Mouse (Mus musculus) CD4-positive, CD25-positive, alpha-beta regulatory T cell, adult 4 months (primary cell): ENCODE data around the gene Ngdn. TPM values are rescaled to one million over a fixed set of nuclear protein-coding genes. Genes with fewer than 3 reads are reported as not detected.

Experiments used
- polyA plus RNA-seq, 2 experiments: library from polyadenylated mRNA; unstranded; fragments of 100-300 nt; shearing (Covaris generic); gene quantifications; one replicate each; pipeline ENCODE4 v1.2.1; 2017

Ngdn gene
- polyA plus RNA-seq, 2 experiments from 2014 or later: 181 to 192 TPM

Other genes starting within 250 kb of the Ngdn start
- gene Slc7a8, start 233.5 kb upstream of the Ngdn start, polyA plus RNA-seq: under 1 TPM in 1 of 2 experiments, not detected in 1; 0.14 TPM
- not detected for gene Rnf212b, start 201.3 kb upstream of the Ngdn start, polyA plus RNA-seq
- 1 to 10 TPM; 3.4 to 7.6 TPM for gene Homez, start 144.5 kb upstream of the Ngdn start, polyA plus RNA-seq
- gene Ppp1r3e, start 137.9 kb upstream of the Ngdn start, polyA plus RNA-seq: 1 to 10 TPM in 1 of 2 experiments, not detected in 1; 1.1 TPM
- gene Bcl2l2, start 132.1 kb upstream of the Ngdn start, polyA plus RNA-seq: 1 to 10 TPM; 1.3 to 2.7 TPM
- gene Gm20521, start 132.0 kb upstream of the Ngdn start, polyA plus RNA-seq: not detected
- gene Pabpn1, start 123.0 kb upstream of the Ngdn start, polyA plus RNA-seq: 10 to 100 TPM; 19.6 to 33.9 TPM
- gene Slc22a17, start 102.3 kb upstream of the Ngdn start, polyA plus RNA-seq: 1 to 10 TPM in 1 of 2 experiments, under 1 TPM in 1; 0.71 to 1.1 TPM
- not detected for gene Efs, start 89.3 kb upstream of the Ngdn start, polyA plus RNA-seq
- not detected for gene Il25, start 82.8 kb upstream of the Ngdn start, polyA plus RNA-seq
- gene Cmtm5, start 79.2 kb upstream of the Ngdn start, polyA plus RNA-seq: not detected
- not detected for gene Myh6, start 48.5 kb upstream of the Ngdn start, polyA plus RNA-seq
- not detected for gene Gm17428, start 38.5 kb upstream of the Ngdn start, polyA plus RNA-seq
- gene Myh7, start 20.8 kb upstream of the Ngdn start, polyA plus RNA-seq: not detected
- 1 to 10 TPM; 4.2 to 4.6 TPM for gene Zfhx2, start 76.9 kb downstream of the Ngdn start, polyA plus RNA-seq
- gene Thtpa, start 79.3 kb downstream of the Ngdn start, polyA plus RNA-seq: 10 to 100 TPM; 11.6 to 17.9 TPM
- 100 to 1,000 TPM; 110 to 194 TPM for gene Ap1g2, start 91.1 kb downstream of the Ngdn start, polyA plus RNA-seq
- gene Jph4, start 101.5 kb downstream of the Ngdn start, polyA plus RNA-seq: not detected
- not detected for gene Dhrs2, start 206.6 kb downstream of the Ngdn start, polyA plus RNA-seq